Mouse (Mus musculus) hindbrain, embryonic 12.5 days (tissue): ENCODE measurements around the gene Epha3. TPM values are rescaled to one million over a fixed set of nuclear protein-coding genes. Genes with fewer than 3 reads are reported as not detected.

Source experiments
- ATAC-seq: fragments of 200-750 bp; cut with Nextera tagmentation; 2 replicates; pipeline ENCODE4 v1.8.0; 2017; ENCODE audit warnings: moderate TSS enrichment; ENCODE audit not compliant: low FRiP score
- H3K27ac ChIP-seq: fragments of 300-500 bp; sonication (generic); 2 replicates; pipeline ENCODE4 v1.5.1; 2016; ENCODE audit warnings: mild to moderate bottlenecking
- H3K27me3 ChIP-seq: fragments of 300-500 bp; sonication (generic); 2 replicates; pipeline ENCODE4 v1.6.1; 2016; ENCODE audit warnings: mild to moderate bottlenecking
- H3K36me3 ChIP-seq: fragments of 300-500 bp; sonication (generic); 2 replicates; pipeline ENCODE4 v1.6.1; 2016; ENCODE audit warnings: mild to moderate bottlenecking
- H3K4me1 ChIP-seq: fragments of 300-500 bp; sonication (generic); 2 replicates; pipeline ENCODE4 v1.6.1; 2016
- H3K4me2 ChIP-seq: fragments of 300-500 bp; sonication (generic); replicated peaks from 2 replicates; pipeline ENCODE4 v1.6.1; 2016; ENCODE audit warnings: mild to moderate bottlenecking
- H3K4me3 ChIP-seq: fragments of 300-500 bp; sonication (generic); 2 replicates; pipeline ENCODE4 v1.5.1; 2016; ENCODE audit warnings: mild to moderate bottlenecking
- H3K9ac ChIP-seq: fragments of 300-500 bp; sonication (generic); 2 replicates; pipeline ENCODE4 v1.6.1; 2016; ENCODE audit warnings: mild to moderate bottlenecking, moderate library complexity
- H3K9me3 ChIP-seq: fragments of 300-500 bp; sonication (generic); replicated peaks from 2 replicates; pipeline ENCODE4 v1.6.1; 2016; ENCODE audit warnings: mild to moderate bottlenecking
- WGBS: fragments of 180-500 bp; shearing (Covaris S2); methylation state at CpG from one replicate; pipeline ENCODE4 v1.1.7; 2016; 5-methylcytosine and 5-hydroxymethylcytosine counted together
- polyA plus RNA-seq: library from polyadenylated mRNA; unstranded; fragments of >200 nt; fragmentation: Nextera tagmentation; extraction: Ambion mirVana; gene quantifications from 2 replicates; pipeline ENCODE4 v1.2.1, GENCODE M21; 2016

Gene Epha3
- 63.1 and 69.5 TPM in 2 replicates for polyA plus RNA-seq

GRCm38 (mm10) chr16:63863913-63864330, at the start of gene Epha3:
Gene Epha3, minus strand, starts transcription at chr16:63864175.
- peaks cover 2% of the 10 kb centered on the region; the same call in 1 of the 2 replicates for H3K4me1 ChIP-seq
- under 1% methylated on average over 28 of the region's 28 CpGs for WGBS

GRCm38 (mm10) chr16:63903425-63903824, 39.5 kb upstream of the Epha3 start:
- Histone ChIP-seq H3K27me3 (no peaks in the 10 kb centered on the region), H3K9ac (no peak overlapping the region), H3K4me2 (peak overlapping the region; percentile 34), H3K9me3 (no peaks in the 10 kb centered on the region), H3K4me3 (no peak overlapping the region), H3K4me1 (no peaks in the 10 kb centered on the region), H3K27ac (no peak overlapping the region), H3K36me3 (no peaks in the 10 kb centered on the region)
- WGBS = 45% methylated on average over 13 of the region's 13 CpGs
- ATAC-seq = no peak

More at GRCm38 (mm10) chr16:63863913-63864330, at the start of gene Epha3:
- Histone ChIP-seq H3K9ac (peak within 1 kb of the TSS; percentile 69), H3K4me2 (peak within 1 kb of the TSS; percentile 77), H3K4me3 (peak within 1 kb of the TSS; percentile 69), H3K36me3 (no peaks in the 10 kb centered on the region), H3K27ac (peak within 1 kb of the TSS; percentile 81), H3K27me3 (peaks cover 4% of the 10 kb centered on the region; the same call in 1 of the 2 replicates), H3K9me3 (no peaks in the 10 kb centered on the region)
- ATAC-seq = peak; percentile 93

GRCm38 (mm10) chr16:63881190-63881589, 17.2 kb upstream of the Epha3 start:
- no peaks in the 10 kb centered on the region for H3K27me3 ChIP-seq
- H3K4me1 ChIP-seq = no peaks in the 10 kb centered on the region
- no peak overlapping the region for H3K9ac ChIP-seq
- no peak overlapping the region for H3K27ac ChIP-seq
- 100% methylated on average over 1 of the region's 1 CpGs for WGBS
- no peak overlapping the region for H3K4me3 ChIP-seq
- no peaks in the 10 kb centered on the region for H3K9me3 ChIP-seq
- H3K4me2 ChIP-seq = no peak overlapping the region
- ATAC-seq = no peak
- H3K36me3 ChIP-seq = no peaks in the 10 kb centered on the region

- no peaks in the 10 kb centered on the region for H3K36me3 ChIP-seq
- H3K4me2 ChIP-seq = no peak overlapping the region
- H3K9me3 ChIP-seq = no peaks in the 10 kb centered on the region
- no peak overlapping the region for H3K27ac ChIP-seq
- H3K4me3 ChIP-seq = no peak overlapping the region
- 16% methylated on average over 7 of the region's 7 CpGs for WGBS
- no peaks in the 10 kb centered on the region for H3K27me3 ChIP-seq
- no peak for ATAC-seq
- no peaks in the 10 kb centered on the region for H3K4me1 ChIP-seq
- no peak overlapping the region for H3K9ac ChIP-seq
Observed at GRCm38 (mm10) chr16:63872313-63872712, 8.3 kb upstream of the Epha3 start.

GRCm38 (mm10) chr16:63864463-63864976, 545 bp upstream of the Epha3 start:
- Histone ChIP-seq H3K9ac (peak overlapping the region; percentile 69), H3K4me3 (peak overlapping the region; percentile 69), H3K4me1 (peaks cover 2% of the 10 kb centered on the region; the same call in 1 of the 2 replicates), H3K9me3 (no peaks in the 10 kb centered on the region), H3K4me2 (peak overlapping the region; percentile 77), H3K36me3 (no peaks in the 10 kb centered on the region), H3K27ac (peak overlapping the region; percentile 81; the same call in 1 of the 2 replicates), H3K27me3 (peaks cover 4% of the 10 kb centered on the region; the same call in 1 of the 2 replicates)
- no peak for ATAC-seq
- WGBS = 33% methylated on average over 7 of the region's 7 CpGs

- peak overlapping the region; percentile 69; the same call in 1 of the 2 replicates for H3K9ac ChIP-seq
- no peaks in the 10 kb centered on the region for H3K9me3 ChIP-seq
- peaks cover 4% of the 10 kb centered on the region; the same call in 1 of the 2 replicates for H3K27me3 ChIP-seq
- peak overlapping the region; percentile 81; the same call in 1 of the 2 replicates for H3K27ac ChIP-seq
- H3K4me2 ChIP-seq = peak overlapping the region; percentile 77
- ATAC-seq = peak; percentile 66
- peaks cover 2% of the 10 kb centered on the region; the same call in 1 of the 2 replicates for H3K4me1 ChIP-seq
- 1% methylated on average over 12 of the region's 12 CpGs for whole genome bisulfite sequencing
- H3K36me3 ChIP-seq = no peaks in the 10 kb centered on the region
- H3K4me3 ChIP-seq = peak overlapping the region; percentile 69
Observed at GRCm38 (mm10) chr16:63863181-63863580, 794 bp downstream of the Epha3 start.

GRCm38 (mm10) chr16:63857561-63857960, 6.4 kb downstream of the Epha3 start:
- Histone ChIP-seq H3K4me3 (peak overlapping the region; percentile 59), H3K27ac (peak overlapping the region; percentile 89), H3K4me1 (peaks cover 3% of the 10 kb centered on the region; the same call in 1 of the 2 replicates), H3K36me3 (no peaks in the 10 kb centered on the region), H3K27me3 (no peaks in the 10 kb centered on the region), H3K9me3 (no peaks in the 10 kb centered on the region), H3K9ac (peak overlapping the region; percentile 65), H3K4me2 (peak overlapping the region; percentile 77)
- 1% methylated on average over 11 of the region's 11 CpGs for WGBS
- peak; percentile 68 for ATAC-seq

GRCm38 (mm10) chr16:63856658-63857552, 7.1 kb downstream of the Epha3 start:
- H3K27me3 ChIP-seq = no peaks in the 10 kb centered on the region
- H3K4me3 ChIP-seq = peak overlapping the region; percentile 59
- WGBS = 4% methylated on average over 28 of the region's 33 CpGs
- no peaks in the 10 kb centered on the region for H3K36me3 ChIP-seq
- peak overlapping the region; percentile 65 for H3K9ac ChIP-seq
- H3K4me1 ChIP-seq = peaks cover 3% of the 10 kb centered on the region; the same call in 1 of the 2 replicates
- peak overlapping the region; percentile 89 for H3K27ac ChIP-seq
- ATAC-seq = peak; percentile 93
- H3K9me3 ChIP-seq = no peaks in the 10 kb centered on the region
- peak overlapping the region; percentile 77 for H3K4me2 ChIP-seq

- H3K9me3 ChIP-seq = no peaks in the 10 kb centered on the region
- no peak overlapping the region for H3K27ac ChIP-seq
- H3K9ac ChIP-seq = no peak overlapping the region
- ATAC-seq = no peak
- H3K4me3 ChIP-seq = no peak overlapping the region
- no peaks in the 10 kb centered on the region for H3K36me3 ChIP-seq
- no peaks in the 10 kb centered on the region for H3K4me1 ChIP-seq
- no peak overlapping the region for H3K4me2 ChIP-seq
- no peaks in the 10 kb centered on the region for H3K27me3 ChIP-seq
- WGBS = 86% methylated on average over 3 of the region's 3 CpGs
Observed at GRCm38 (mm10) chr16:63850297-63850696, 13.7 kb downstream of the Epha3 start.

- no peaks in the 10 kb centered on the region for H3K4me1 ChIP-seq
- H3K36me3 ChIP-seq = no peaks in the 10 kb centered on the region
- 96% methylated on average over 2 of the region's 2 CpGs for WGBS
- H3K27ac ChIP-seq = no peak overlapping the region
- ATAC-seq = no peak
- no peak overlapping the region for H3K4me2 ChIP-seq
- no peak overlapping the region for H3K9ac ChIP-seq
- no peak overlapping the region for H3K4me3 ChIP-seq
- H3K27me3 ChIP-seq = no peaks in the 10 kb centered on the region
- H3K9me3 ChIP-seq = no peaks in the 10 kb centered on the region
Observed at GRCm38 (mm10) chr16:63842911-63843310, 21.1 kb downstream of the Epha3 start.

GRCm38 (mm10) chr16:63837466-63837865, 26.5 kb downstream of the Epha3 start:
- Histone ChIP-seq H3K27me3 (no peaks in the 10 kb centered on the region), H3K4me3 (no peak overlapping the region), H3K36me3 (no peaks in the 10 kb centered on the region), H3K9ac (no peak overlapping the region), H3K27ac (no peak overlapping the region), H3K4me2 (no peak overlapping the region), H3K9me3 (no peaks in the 10 kb centered on the region), H3K4me1 (no peaks in the 10 kb centered on the region)
- ATAC-seq = no peak

- no peak for ATAC-seq
- WGBS = 40% methylated on average over 2 of the region's 2 CpGs
Observed at GRCm38 (mm10) chr16:63821164-63821563, 42.8 kb downstream of the Epha3 start.

More at GRCm38 (mm10) chr16:63821164-63821563, 42.8 kb downstream of the Epha3 start:
- H3K4me1 ChIP-seq = peaks cover 12% of the 10 kb centered on the region
- no peaks in the 10 kb centered on the region for H3K27me3 ChIP-seq
- no peak overlapping the region for H3K9ac ChIP-seq
- H3K4me2 ChIP-seq = no peak overlapping the region
- H3K4me3 ChIP-seq = no peak overlapping the region
- H3K36me3 ChIP-seq = no peaks in the 10 kb centered on the region
- no peak overlapping the region for H3K27ac ChIP-seq
- no peaks in the 10 kb centered on the region for H3K9me3 ChIP-seq
